Mouse (Mus musculus) myocyte (in vitro differentiated cells): Measurements from ENCODE around the gene Krt80. TPM values are rescaled to one million over a fixed set of nuclear protein-coding genes. Genes with fewer than 3 reads are reported as not detected.

ENCODE experiments used
- H3K27me3 ChIP-seq: one replicate; pipeline ENCODE4 v1.6.1; 2011; ENCODE audit not compliant: control insufficient read depth, insufficient read depth, insufficient read length
- H3K36me3 ChIP-seq: one replicate; pipeline ENCODE4 v1.6.1; 2011; ENCODE audit not compliant: control insufficient read depth, insufficient read depth
- H3K4me2 ChIP-seq: one replicate; pipeline ENCODE4 v1.6.1; 2011; ENCODE audit warnings: low read depth, control low read depth
- H3K4me3 ChIP-seq: one replicate; pipeline ENCODE4 v1.5.1; 2011; ENCODE audit warnings: mild to moderate bottlenecking, control low read depth, moderate library complexity
- H3K79me2 ChIP-seq: one replicate; pipeline ENCODE4 v1.6.1; 2011; ENCODE audit not compliant: control insufficient read depth, insufficient read depth
- H3ac ChIP-seq: one replicate; pipeline ENCODE4 v1.6.1; 2011; ENCODE audit not compliant: control insufficient read depth, insufficient read length
- CEBPB ChIP-seq: IDR thresholded peaks from 2 replicates; pipeline ENCODE4 v1.6.1; 2011; ENCODE audit warnings: mild to moderate bottlenecking, moderate library complexity; ENCODE audit not compliant: poor library complexity, insufficient read depth, severe bottlenecking
- E2F4 ChIP-seq: IDR thresholded peaks from one replicate; pipeline ENCODE4 v1.6.1; 2011; ENCODE audit warnings: mild to moderate bottlenecking, control low read depth, moderate library complexity; ENCODE audit not compliant: insufficient read depth
- MAX ChIP-seq: IDR thresholded peaks from one replicate; pipeline ENCODE4 v1.6.1; 2011; ENCODE audit warnings: low read depth, mild to moderate bottlenecking, control low read depth
- MYOD1 ChIP-seq, 3 experiments: IDR thresholded peaks; one replicate each; pipeline ENCODE4 v1.6.1; 2011; ENCODE audit warnings: control low read depth in 2 of 3, low read depth in 2 of 3, mild to moderate bottlenecking in 2 of 3, moderate library complexity in 1 of 3; ENCODE audit not compliant: insufficient read length in 2 of 3, control insufficient read depth in 1 of 3
- MYOG ChIP-seq, 3 experiments: IDR thresholded peaks; one replicate each; pipeline ENCODE4 v1.6.1; 2011; ENCODE audit warnings: control low read depth in 2 of 3, low read depth in 2 of 3, mild to moderate bottlenecking in 2 of 3; ENCODE audit not compliant: insufficient read length in 2 of 3, control insufficient read depth in 1 of 3, insufficient read depth in 1 of 3
- POLR2A ChIP-seq: IDR thresholded peaks from one replicate; pipeline ENCODE4 v1.6.1; 2011; ENCODE audit warnings: low read depth, mild to moderate bottlenecking, control low read depth, moderate library complexity; ENCODE audit not compliant: insufficient read length
- POLR2AphosphoS2 ChIP-seq: IDR thresholded peaks from one replicate; pipeline ENCODE4 v1.6.1; 2011; ENCODE audit warnings: low read depth, control low read depth; ENCODE audit not compliant: insufficient read length
- REST ChIP-seq: IDR thresholded peaks from one replicate; pipeline ENCODE4 v1.6.1; 2011; ENCODE audit warnings: mild to moderate bottlenecking, control low read depth, moderate library complexity; ENCODE audit not compliant: insufficient read depth, insufficient read length
- SRF ChIP-seq: IDR thresholded peaks from one replicate; pipeline ENCODE4 v1.6.1; 2011; ENCODE audit warnings: low read depth; ENCODE audit not compliant: control insufficient read depth, insufficient read length
- TCF12 ChIP-seq: IDR thresholded peaks from one replicate; pipeline ENCODE4 v1.6.1; 2011; ENCODE audit warnings: mild to moderate bottlenecking, control low read depth; ENCODE audit not compliant: poor library complexity, insufficient read depth, severe bottlenecking
- TCF3 ChIP-seq: IDR thresholded peaks from one replicate; pipeline ENCODE4 v1.6.1; 2011; ENCODE audit warnings: low read depth, control low read depth; ENCODE audit not compliant: insufficient read length
- USF1 ChIP-seq: IDR thresholded peaks from one replicate; pipeline ENCODE4 v1.6.1; 2011; ENCODE audit warnings: low read depth, mild to moderate bottlenecking, control low read depth, moderate library complexity
- polyA plus RNA-seq: library from polyadenylated mRNA; unstranded; fragments of >200 nt; fragmentation: generic; extraction: Trizol; gene quantifications from one replicate; pipeline ENCODE4 v1.2.1, GENCODE M21; 2012; ENCODE audit warnings: missing spikeins

The Krt80 gene
- polyA plus RNA-seq, 1 experiment: 7.7 TPM

GRCm38 (mm10) chr15:101352047-101352446 is 17.9 kb downstream of the Krt80 start:
- H3K4me2 ChIP-seq: no peak overlapping the region
- no peaks in the 10 kb centered on the region for H3K27me3 ChIP-seq
- no peak for TF ChIP-seq SRF
- no peak for TF ChIP-seq POLR2A
- TF ChIP-seq TCF3: no peak
- TF ChIP-seq MAX: no peak
- no peak for TF ChIP-seq TCF12
- no peak for TF ChIP-seq MYOG (IDR thresholded peaks at IDR 0.05; ENCODE audit: control insufficient read depth in 1 of 3, insufficient read depth in 1 of 3, insufficient read length in 2 of 3, low read depth in 2 of 3)
- TF ChIP-seq MYOD1 (IDR thresholded peaks at IDR 0.05; ENCODE audit: control insufficient read depth in 1 of 3, insufficient read length in 2 of 3, low read depth in 2 of 3): no peak
- no peak for TF ChIP-seq USF1
- TF ChIP-seq E2F4: no peak
- TF ChIP-seq CEBPB: no peak
- no peak for TF ChIP-seq POLR2AphosphoS2
- no peak overlapping the region for H3K4me3 ChIP-seq
- no peaks in the 10 kb centered on the region for H3K36me3 ChIP-seq
- no peak overlapping the region for H3ac ChIP-seq
- no peaks in the 10 kb centered on the region for H3K79me2 ChIP-seq

GRCm38 (mm10) chr15:101341797-101342515 is 28.0 kb downstream of the Krt80 start:
- no peak overlapping the region for H3K4me2 ChIP-seq
- H3ac ChIP-seq: no peak overlapping the region
- no peak overlapping the region for H3K4me3 ChIP-seq
- TF ChIP-seq CEBPB (0 out of 2 replicates have a peak, but pooled peaks have one; percentile 8), SRF (no peak), E2F4 (no peak), USF1 (no peak)
- no peaks in the 10 kb centered on the region for H3K79me2 ChIP-seq
- H3K36me3 ChIP-seq: no peaks in the 10 kb centered on the region
- no peaks in the 10 kb centered on the region for H3K27me3 ChIP-seq

- Histone ChIP-seq H3K4me3 (no peak overlapping the region), H3K4me2 (no peak overlapping the region)
- no peak for TF ChIP-seq POLR2AphosphoS2
- no peak for TF ChIP-seq TCF3
- TF ChIP-seq E2F4: no peak
- TF ChIP-seq TCF12: no peak
- no peak for TF ChIP-seq SRF
- TF ChIP-seq USF1: no peak
- no peak for TF ChIP-seq CEBPB
- TF ChIP-seq MYOD1 (IDR thresholded peaks at IDR 0.05; ENCODE audit: control insufficient read depth in 1 of 3, insufficient read length in 2 of 3, low read depth in 2 of 3): no peak
- TF ChIP-seq REST: no peak
- TF ChIP-seq MAX: no peak
- TF ChIP-seq MYOG (IDR thresholded peaks at IDR 0.05; ENCODE audit: control insufficient read depth in 1 of 3, insufficient read depth in 1 of 3, insufficient read length in 2 of 3, low read depth in 2 of 3): no peak
- no peak for TF ChIP-seq POLR2A
Observed at GRCm38 (mm10) chr15:101339537-101339936, 30.4 kb downstream of the Krt80 start.

GRCm38 (mm10) chr15:101338359-101338758 is 31.6 kb downstream of the Krt80 start:
- no peak overlapping the region for H3K4me3 ChIP-seq
- no peaks in the 10 kb centered on the region for H3K79me2 ChIP-seq
- H3ac ChIP-seq: no peak overlapping the region
- H3K36me3 ChIP-seq: no peaks in the 10 kb centered on the region
- no peaks in the 10 kb centered on the region for H3K27me3 ChIP-seq
- TF ChIP-seq POLR2A (no peak), POLR2AphosphoS2 (no peak), MYOD1 (IDR thresholded peaks at IDR 0.05; ENCODE audit: control insufficient read depth in 1 of 3, insufficient read length in 2 of 3, low read depth in 2 of 3) (no peak), TCF3 (no peak), TCF12 (no peak), SRF (no peak), CEBPB (no peak)
- H3K4me2 ChIP-seq: no peak overlapping the region

More at GRCm38 (mm10) chr15:101339537-101339936, 30.4 kb downstream of the Krt80 start:
- no peaks in the 10 kb centered on the region for H3K79me2 ChIP-seq
- no peaks in the 10 kb centered on the region for H3K36me3 ChIP-seq
- H3ac ChIP-seq: no peak overlapping the region
- no peaks in the 10 kb centered on the region for H3K27me3 ChIP-seq

GRCm38 (mm10) chr15:101336474-101337174 is 33.3 kb downstream of the Krt80 start:
- H3K27me3 ChIP-seq: no peaks in the 10 kb centered on the region
- H3K79me2 ChIP-seq: no peaks in the 10 kb centered on the region
- peak overlapping the region; percentile 88 for H3K4me2 ChIP-seq
- H3ac ChIP-seq: no peak overlapping the region
- no peak overlapping the region for H3K4me3 ChIP-seq
- no peak for TF ChIP-seq POLR2A
- peak in 1 of 3 experiments; percentile 49 for TF ChIP-seq MYOD1 (IDR thresholded peaks at IDR 0.05; ENCODE audit: control insufficient read depth in 1 of 3, insufficient read length in 2 of 3, low read depth in 2 of 3)
- no peak for TF ChIP-seq E2F4
- TF ChIP-seq MAX: no peak
- no peak for TF ChIP-seq TCF12
- TF ChIP-seq MYOG (IDR thresholded peaks at IDR 0.05; ENCODE audit: control insufficient read depth in 1 of 3, insufficient read depth in 1 of 3, insufficient read length in 2 of 3, low read depth in 2 of 3): peak in 1 of 3 experiments; percentile 55
- H3K36me3 ChIP-seq: no peaks in the 10 kb centered on the region
